Mouse (Mus musculus): ENCODE results near the gene Mxra8. TPM values are rescaled to one million over a fixed set of nuclear protein-coding genes. Genes with fewer than 3 reads are reported as not detected.

Gene Mxra8
- polyA plus RNA-seq, 1 experiment from 2014 or later: 77.8 TPM

- Histone ChIP-seq H3K4me3 (ENCODE audit: low read length) (peak within 1 kb of the TSS; percentile 70), H3K9ac (ENCODE audit: low read length) (peak within 1 kb of the TSS; percentile 83), H3K4me1 (ENCODE audit: control insufficient read depth, insufficient read depth, low read length) (peaks cover 15% of the 10 kb centered on the region), H3K4me2 (ENCODE audit: low read depth, low read length) (peak within 1 kb of the TSS; percentile 89), H3K9me3 (replicated peaks; ENCODE audit: control insufficient read depth, low read length) (no peaks in the 10 kb centered on the region), H3K36me3 (ENCODE audit: control insufficient read depth, insufficient read depth) (peaks cover 23% of the 10 kb centered on the region), H3K27ac (ENCODE audit: low read length) (peak within 1 kb of the TSS; percentile 8; the same call in 1 of the 2 replicates), H3K27me3 (ENCODE audit: control insufficient read depth, insufficient read depth, low read length) (no peaks in the 10 kb centered on the region)
- under 1% methylated on average over 60 of the region's 63 CpGs for WGBS
- peak; percentile 97 for ATAC-seq (replicated peaks; ENCODE audit: extremely low read depth, insufficient read depth, low FRiP score)
These were observed 30.0 kb downstream of the Mxra8 start, which contains the start of the genes Cptp and Ints11 for GRCm38 (mm10) chr4:155869317-155870033. Gene Cptp, minus strand, starts transcription at chr4:155869440. Gene Ints11, plus strand, starts transcription at chr4:155869546.

GRCm38 (mm10) chr4:155871404-155871803, 31.9 kb downstream of the Mxra8 start:
- Histone ChIP-seq H3K4me2 (ENCODE audit: low read depth, low read length) (no peak overlapping the region), H3K4me3 (ENCODE audit: low read length) (no peak overlapping the region), H3K36me3 (ENCODE audit: control insufficient read depth, insufficient read depth) (peaks cover 29% of the 10 kb centered on the region), H3K27ac (ENCODE audit: low read length) (no peak overlapping the region), H3K27me3 (ENCODE audit: control insufficient read depth, insufficient read depth, low read length) (no peaks in the 10 kb centered on the region), H3K9me3 (replicated peaks; ENCODE audit: control insufficient read depth, low read length) (no peaks in the 10 kb centered on the region), H3K4me1 (ENCODE audit: control insufficient read depth, insufficient read depth, low read length) (peaks cover 15% of the 10 kb centered on the region), H3K9ac (ENCODE audit: low read length) (no peak overlapping the region)
- ATAC-seq (replicated peaks; ENCODE audit: extremely low read depth, insufficient read depth, low FRiP score): no peak
- whole genome bisulfite sequencing: 88% methylated on average over 7 of the region's 7 CpGs

GRCm38 (mm10) chr4:155883587-155883986, 44.1 kb downstream of the Mxra8 start:
- no peaks in the 10 kb centered on the region for H3K9me3 ChIP-seq (replicated peaks; ENCODE audit: control insufficient read depth, low read length)
- H3K4me3 ChIP-seq (ENCODE audit: low read length): no peak overlapping the region
- no peak overlapping the region for H3K9ac ChIP-seq (ENCODE audit: low read length)
- no peaks in the 10 kb centered on the region for H3K27me3 ChIP-seq (ENCODE audit: control insufficient read depth, insufficient read depth, low read length)
- WGBS: 66% methylated on average over 3 of the region's 3 CpGs
- no peaks in the 10 kb centered on the region for H3K4me1 ChIP-seq (ENCODE audit: control insufficient read depth, insufficient read depth, low read length)
- peaks cover 34% of the 10 kb centered on the region for H3K36me3 ChIP-seq (ENCODE audit: control insufficient read depth, insufficient read depth)
- peak; percentile 28; the same call in 1 of the 2 replicates for ATAC-seq (replicated peaks; ENCODE audit: extremely low read depth, insufficient read depth, low FRiP score)
- no peak overlapping the region for H3K4me2 ChIP-seq (ENCODE audit: low read depth, low read length)
- H3K27ac ChIP-seq (ENCODE audit: low read length): peak overlapping the region; percentile 57

- H3K27ac ChIP-seq (ENCODE audit: low read length): no peak overlapping the region
- H3K9me3 ChIP-seq (replicated peaks; ENCODE audit: control insufficient read depth, low read length): no peaks in the 10 kb centered on the region
- H3K9ac ChIP-seq (ENCODE audit: low read length): no peak overlapping the region
- H3K4me3 ChIP-seq (ENCODE audit: low read length): no peak overlapping the region
- H3K4me2 ChIP-seq (ENCODE audit: low read depth, low read length): no peak overlapping the region
- ATAC-seq (replicated peaks; ENCODE audit: extremely low read depth, insufficient read depth, low FRiP score): no peak
- peaks cover 8% of the 10 kb centered on the region; the same call in 1 of the 2 replicates for H3K4me1 ChIP-seq (ENCODE audit: control insufficient read depth, insufficient read depth, low read length)
- 95% methylated on average over 5 of the region's 5 CpGs for WGBS
- no peaks in the 10 kb centered on the region for H3K27me3 ChIP-seq (ENCODE audit: control insufficient read depth, insufficient read depth, low read length)
- H3K36me3 ChIP-seq (ENCODE audit: control insufficient read depth, insufficient read depth): peaks cover 38% of the 10 kb centered on the region
These were observed 46.9 kb downstream of the Mxra8 start for GRCm38 (mm10) chr4:155886330-155886729.

- 88% methylated on average over 10 of the region's 10 CpGs for WGBS
- H3K4me2 ChIP-seq (ENCODE audit: low read depth, low read length): no peak overlapping the region
- no peak overlapping the region for H3K4me3 ChIP-seq (ENCODE audit: low read length)
- no peaks in the 10 kb centered on the region for H3K9me3 ChIP-seq (replicated peaks; ENCODE audit: control insufficient read depth, low read length)
- H3K4me1 ChIP-seq (ENCODE audit: control insufficient read depth, insufficient read depth, low read length): peaks cover 10% of the 10 kb centered on the region
- no peak overlapping the region for H3K9ac ChIP-seq (ENCODE audit: low read length)
- H3K36me3 ChIP-seq (ENCODE audit: control insufficient read depth, insufficient read depth): peaks cover 38% of the 10 kb centered on the region
- no peaks in the 10 kb centered on the region for H3K27me3 ChIP-seq (ENCODE audit: control insufficient read depth, insufficient read depth, low read length)
- H3K27ac ChIP-seq (ENCODE audit: low read length): no peak overlapping the region
- no peak for ATAC-seq (replicated peaks; ENCODE audit: extremely low read depth, insufficient read depth, low FRiP score)
These were observed 48.2 kb downstream of the Mxra8 start for GRCm38 (mm10) chr4:155887674-155888073.

- H3K27me3 ChIP-seq (ENCODE audit: control insufficient read depth, insufficient read depth, low read length): no peaks in the 10 kb centered on the region
- H3K4me3 ChIP-seq (ENCODE audit: low read length): no peak overlapping the region
- 94% methylated on average over 9 of the region's 9 CpGs for WGBS
- no peak overlapping the region for H3K9ac ChIP-seq (ENCODE audit: low read length)
- no peak for ATAC-seq (replicated peaks; ENCODE audit: extremely low read depth, insufficient read depth, low FRiP score)
- H3K9me3 ChIP-seq (replicated peaks; ENCODE audit: control insufficient read depth, low read length): no peaks in the 10 kb centered on the region
- no peak overlapping the region for H3K27ac ChIP-seq (ENCODE audit: low read length)
- no peak overlapping the region for H3K4me2 ChIP-seq (ENCODE audit: low read depth, low read length)
- H3K4me1 ChIP-seq (ENCODE audit: control insufficient read depth, insufficient read depth, low read length): peaks cover 15% of the 10 kb centered on the region
- H3K36me3 ChIP-seq (ENCODE audit: control insufficient read depth, insufficient read depth): peaks cover 38% of the 10 kb centered on the region
These were observed 48.7 kb downstream of the Mxra8 start for GRCm38 (mm10) chr4:155888181-155888580.

- Histone ChIP-seq H3K9me3 (replicated peaks; ENCODE audit: control insufficient read depth, low read length) (no peaks in the 10 kb centered on the region), H3K4me3 (ENCODE audit: low read length) (no peak overlapping the region), H3K4me2 (ENCODE audit: low read depth, low read length) (no peak overlapping the region), H3K27me3 (ENCODE audit: control insufficient read depth, insufficient read depth, low read length) (no peaks in the 10 kb centered on the region), H3K4me1 (ENCODE audit: control insufficient read depth, insufficient read depth, low read length) (peaks cover 26% of the 10 kb centered on the region), H3K9ac (ENCODE audit: low read length) (no peak overlapping the region), H3K27ac (ENCODE audit: low read length) (no peak overlapping the region), H3K36me3 (ENCODE audit: control insufficient read depth, insufficient read depth) (peaks cover 38% of the 10 kb centered on the region)
- no peak for ATAC-seq (replicated peaks; ENCODE audit: extremely low read depth, insufficient read depth, low FRiP score)
- 84% methylated on average over 5 of the region's 5 CpGs for WGBS
These were observed 49.8 kb downstream of the Mxra8 start for GRCm38 (mm10) chr4:155889316-155889715.

GRCm38 (mm10) chr4:155891011-155891471, 51.6 kb downstream of the Mxra8 start:
- under 1% methylated on average over 32 of the region's 34 CpGs for WGBS
- no peak for ATAC-seq (replicated peaks; ENCODE audit: extremely low read depth, insufficient read depth, low FRiP score)
- Histone ChIP-seq H3K4me1 (ENCODE audit: control insufficient read depth, insufficient read depth, low read length) (peaks cover 39% of the 10 kb centered on the region), H3K36me3 (ENCODE audit: control insufficient read depth, insufficient read depth) (peaks cover 28% of the 10 kb centered on the region), H3K4me2 (ENCODE audit: low read depth, low read length) (peak overlapping the region; percentile 93), H3K27ac (ENCODE audit: low read length) (no peak overlapping the region), H3K27me3 (ENCODE audit: control insufficient read depth, insufficient read depth, low read length) (no peaks in the 10 kb centered on the region), H3K9me3 (replicated peaks; ENCODE audit: control insufficient read depth, low read length) (no peaks in the 10 kb centered on the region), H3K4me3 (ENCODE audit: low read length) (peak overlapping the region; percentile 81), H3K9ac (ENCODE audit: low read length) (peak overlapping the region; percentile 78)

- ATAC-seq (replicated peaks; ENCODE audit: extremely low read depth, insufficient read depth, low FRiP score): peak; percentile 88
These were observed 52.1 kb downstream of the Mxra8 start, which contains the start of the genes Pusl1 and Acap3 for GRCm38 (mm10) chr4:155891551-155892001. Gene Pusl1, minus strand, starts transcription at chr4:155891781. Gene Acap3, plus strand, starts transcription at chr4:155891822.

More at GRCm38 (mm10) chr4:155891551-155892001, 52.1 kb downstream of the Mxra8 start, which contains the start of the genes Pusl1 and Acap3:
- under 1% methylated on average over 52 of the region's 52 CpGs for WGBS
- Histone ChIP-seq H3K4me1 (ENCODE audit: control insufficient read depth, insufficient read depth, low read length) (peaks cover 39% of the 10 kb centered on the region), H3K4me2 (ENCODE audit: low read depth, low read length) (peak within 1 kb of the TSS; percentile 93), H3K27me3 (ENCODE audit: control insufficient read depth, insufficient read depth, low read length) (no peaks in the 10 kb centered on the region), H3K9me3 (replicated peaks; ENCODE audit: control insufficient read depth, low read length) (no peaks in the 10 kb centered on the region), H3K9ac (ENCODE audit: low read length) (peak within 1 kb of the TSS; percentile 89), H3K4me3 (ENCODE audit: low read length) (peak within 1 kb of the TSS; percentile 81), H3K36me3 (ENCODE audit: control insufficient read depth, insufficient read depth) (peaks cover 23% of the 10 kb centered on the region), H3K27ac (ENCODE audit: low read length) (peak within 1 kb of the TSS; percentile 97)
